Mouse (Mus musculus) intestine, embryonic 15.5 days (tissue): ENCODE measurements around the gene Chuk. TPM values are rescaled to one million over a fixed set of nuclear protein-coding genes. Genes with fewer than 3 reads are reported as not detected.
A peak's percentile ranks its signal among the peaks of the same experiment; 100 is the strongest.

ENCODE experiments used
- ATAC-seq: fragments of 200-750 bp; cut with Nextera tagmentation; 2 replicates; pipeline ENCODE4 v1.8.0; 2017; ENCODE audit warnings: moderate TSS enrichment, moderate library complexity
- H3K27ac ChIP-seq: fragments of 300-500 bp; sonication (generic); 2 replicates; pipeline ENCODE4 v1.5.1; 2015; ENCODE audit warnings: mild to moderate bottlenecking, inconsistent platforms
- H3K27me3 ChIP-seq: fragments of 300-500 bp; sonication (generic); replicated peaks from 2 replicates; pipeline ENCODE4 v1.6.1; 2015; ENCODE audit warnings: inconsistent platforms
- H3K36me3 ChIP-seq: fragments of 300-500 bp; sonication (generic); 2 replicates; pipeline ENCODE4 v1.6.1; 2015; ENCODE audit warnings: inconsistent platforms
- H3K4me1 ChIP-seq: fragments of 300-500 bp; sonication (generic); replicated peaks from 2 replicates; pipeline ENCODE4 v1.6.1; 2015; ENCODE audit warnings: inconsistent platforms
- H3K4me2 ChIP-seq: fragments of 300-500 bp; sonication (generic); replicated peaks from 2 replicates; pipeline ENCODE4 v1.6.1; 2015; ENCODE audit warnings: mild to moderate bottlenecking, inconsistent platforms
- H3K4me3 ChIP-seq: fragments of 300-500 bp; sonication (generic); replicated peaks from 2 replicates; pipeline ENCODE4 v1.5.1; 2015; ENCODE audit warnings: inconsistent platforms
- H3K9ac ChIP-seq: fragments of 300-500 bp; sonication (generic); 2 replicates; pipeline ENCODE4 v1.6.1; 2015; ENCODE audit warnings: inconsistent platforms
- H3K9me3 ChIP-seq: fragments of 300-500 bp; sonication (generic); 2 replicates; pipeline ENCODE4 v1.6.1; 2016; ENCODE audit warnings: inconsistent platforms
- WGBS: fragments of 180-500 bp; shearing (Covaris S2); methylation state at CpG from one replicate; pipeline ENCODE4 v1.1.7; 2015; 5-methylcytosine and 5-hydroxymethylcytosine counted together
- polyA plus RNA-seq: library from polyadenylated mRNA; unstranded; fragments of >200 nt; fragmentation: Nextera tagmentation; extraction: Ambion mirVana; gene quantifications from 2 replicates; pipeline ENCODE4 v1.2.1, GENCODE M21; 2015

Chuk gene
- polyA plus RNA-seq, 1 experiment from 2014 or later = 40.2 TPM

- Histone ChIP-seq H3K27ac (no peak overlapping the region), H3K27me3 (no peaks in the 10 kb centered on the region), H3K4me3 (no peak overlapping the region), H3K36me3 (peaks cover 5% of the 10 kb centered on the region), H3K9me3 (no peaks in the 10 kb centered on the region), H3K9ac (no peak overlapping the region), H3K4me2 (no peak overlapping the region), H3K4me1 (0 out of 2 replicates have a peak, but pooled peaks cover 4% of the 10 kb centered on the region)
- ATAC-seq = no peak
Measured at GRCm38 (mm10) chr19:44100840-44101239, 6.4 kb downstream of the Chuk start.

- Histone ChIP-seq H3K4me3 (no peak overlapping the region), H3K27me3 (no peaks in the 10 kb centered on the region), H3K4me2 (no peak overlapping the region), H3K4me1 (no peaks in the 10 kb centered on the region), H3K36me3 (no peaks in the 10 kb centered on the region; the same call in 1 of the 2 replicates), H3K27ac (no peak overlapping the region), H3K9ac (no peak overlapping the region), H3K9me3 (no peaks in the 10 kb centered on the region)
- WGBS = 83% methylated on average over 3 of the region's 3 CpGs
- no peak for ATAC-seq
Measured at GRCm38 (mm10) chr19:44086278-44086677, 21.0 kb downstream of the Chuk start.

GRCm38 (mm10) chr19:44080920-44081319 lies 26.4 kb downstream of the Chuk start:
- ATAC-seq = no peak
- Histone ChIP-seq H3K27ac (no peak overlapping the region), H3K4me1 (no peaks in the 10 kb centered on the region), H3K4me2 (no peak overlapping the region), H3K4me3 (no peak overlapping the region), H3K9ac (no peak overlapping the region), H3K9me3 (no peaks in the 10 kb centered on the region), H3K27me3 (no peaks in the 10 kb centered on the region), H3K36me3 (peaks cover 4% of the 10 kb centered on the region; the same call in 1 of the 2 replicates)
- 91% methylated on average over 2 of the region's 2 CpGs for WGBS

- ATAC-seq = no peak
- Histone ChIP-seq H3K36me3 (peaks cover 4% of the 10 kb centered on the region; the same call in 1 of the 2 replicates), H3K9ac (no peak overlapping the region), H3K27me3 (no peaks in the 10 kb centered on the region), H3K9me3 (no peaks in the 10 kb centered on the region), H3K4me1 (no peaks in the 10 kb centered on the region), H3K4me3 (no peak overlapping the region), H3K4me2 (no peak overlapping the region), H3K27ac (no peak overlapping the region)
- WGBS = 91% methylated on average over 2 of the region's 2 CpGs
Measured at GRCm38 (mm10) chr19:44080023-44080422, 27.3 kb downstream of the Chuk start.

- H3K27ac ChIP-seq = no peak overlapping the region
- H3K9me3 ChIP-seq = no peaks in the 10 kb centered on the region
- 86% methylated on average over 4 of the region's 4 CpGs for WGBS
- H3K4me1 ChIP-seq = no peaks in the 10 kb centered on the region
- H3K9ac ChIP-seq = no peak overlapping the region
- no peak overlapping the region for H3K4me3 ChIP-seq
- no peak for ATAC-seq
- H3K27me3 ChIP-seq = no peaks in the 10 kb centered on the region
- H3K4me2 ChIP-seq = no peak overlapping the region
- peaks cover 4% of the 10 kb centered on the region; the same call in 1 of the 2 replicates for H3K36me3 ChIP-seq
Measured at GRCm38 (mm10) chr19:44077024-44077423, 30.3 kb downstream of the Chuk start.

GRCm38 (mm10) chr19:44076457-44076856 lies 30.8 kb downstream of the Chuk start:
- WGBS = 78% methylated on average over 9 of the region's 9 CpGs
- Histone ChIP-seq H3K36me3 (peaks cover 4% of the 10 kb centered on the region; the same call in 1 of the 2 replicates), H3K27me3 (no peaks in the 10 kb centered on the region), H3K4me3 (no peak overlapping the region), H3K9me3 (no peaks in the 10 kb centered on the region), H3K27ac (no peak overlapping the region), H3K4me2 (no peak overlapping the region), H3K4me1 (no peaks in the 10 kb centered on the region), H3K9ac (no peak overlapping the region)
- ATAC-seq = no peak

- WGBS = 82% methylated on average over 11 of the region's 11 CpGs
- Histone ChIP-seq H3K27me3 (no peaks in the 10 kb centered on the region), H3K9ac (no peak overlapping the region), H3K4me1 (no peaks in the 10 kb centered on the region), H3K27ac (no peak overlapping the region), H3K4me2 (no peak overlapping the region), H3K36me3 (peaks cover 4% of the 10 kb centered on the region; the same call in 1 of the 2 replicates), H3K9me3 (no peaks in the 10 kb centered on the region), H3K4me3 (no peak overlapping the region)
- ATAC-seq = no peak
Measured at GRCm38 (mm10) chr19:44074986-44075385, 32.3 kb downstream of the Chuk start.

- Histone ChIP-seq H3K9ac (no peak overlapping the region), H3K4me1 (peaks cover 4% of the 10 kb centered on the region; the same call in 1 of the 2 replicates), H3K9me3 (no peaks in the 10 kb centered on the region), H3K27ac (no peak overlapping the region), H3K27me3 (no peaks in the 10 kb centered on the region), H3K36me3 (no peaks in the 10 kb centered on the region), H3K4me3 (no peak overlapping the region), H3K4me2 (no peak overlapping the region)
- ATAC-seq = no peak
- WGBS = 54% methylated on average over 5 of the region's 5 CpGs
Measured at GRCm38 (mm10) chr19:44071166-44071565, 36.1 kb downstream of the Chuk start.

- Histone ChIP-seq H3K4me2 (peak overlapping the region; percentile 90), H3K9ac (peak overlapping the region; percentile 78), H3K4me1 (peaks cover 4% of the 10 kb centered on the region; the same call in 1 of the 2 replicates), H3K9me3 (no peaks in the 10 kb centered on the region), H3K36me3 (no peaks in the 10 kb centered on the region), H3K4me3 (peak overlapping the region; percentile 77), H3K27ac (peak overlapping the region; percentile 61; the same call in 1 of the 2 replicates), H3K27me3 (no peaks in the 10 kb centered on the region)
- 7% methylated on average over 4 of the region's 4 CpGs for WGBS
- no peak for ATAC-seq
Measured at GRCm38 (mm10) chr19:44069914-44070232, 37.4 kb downstream of the Chuk start.

- no peaks in the 10 kb centered on the region for H3K27me3 ChIP-seq
- peak within 1 kb of the TSS; percentile 78 for H3K9ac ChIP-seq
- no peaks in the 10 kb centered on the region for H3K9me3 ChIP-seq
- peak within 1 kb of the TSS; percentile 61 for H3K27ac ChIP-seq
- peaks cover 4% of the 10 kb centered on the region; the same call in 1 of the 2 replicates for H3K4me1 ChIP-seq
- WGBS = under 1% methylated on average over 75 of the region's 75 CpGs
- no peaks in the 10 kb centered on the region for H3K36me3 ChIP-seq
- peak within 1 kb of the TSS; percentile 90 for H3K4me2 ChIP-seq
- ATAC-seq = peak; percentile 94
- H3K4me3 ChIP-seq = peak within 1 kb of the TSS; percentile 77
Measured at GRCm38 (mm10) chr19:44069121-44069913, 38.0 kb downstream of the Chuk start, which contains the start of gene Erlin1. TSS of gene Erlin1 (minus strand) at chr19:44069785.

- 76% methylated on average over 4 of the region's 4 CpGs for WGBS
- Histone ChIP-seq H3K4me2 (peak overlapping the region; percentile 90), H3K4me1 (peaks cover 4% of the 10 kb centered on the region; the same call in 1 of the 2 replicates), H3K27ac (no peak overlapping the region), H3K9me3 (no peaks in the 10 kb centered on the region), H3K36me3 (no peaks in the 10 kb centered on the region), H3K27me3 (no peaks in the 10 kb centered on the region), H3K9ac (no peak overlapping the region), H3K4me3 (peak overlapping the region; percentile 77)
- ATAC-seq = no peak
Measured at GRCm38 (mm10) chr19:44068232-44068631, 39.0 kb downstream of the Chuk start.

GRCm38 (mm10) chr19:44067323-44068049 lies 39.8 kb downstream of the Chuk start:
- Histone ChIP-seq H3K4me1 (peaks cover 4% of the 10 kb centered on the region; the same call in 1 of the 2 replicates), H3K27me3 (no peaks in the 10 kb centered on the region), H3K9me3 (no peaks in the 10 kb centered on the region), H3K4me2 (no peak overlapping the region; the same call in none of the 2 replicates), H3K9ac (no peak overlapping the region), H3K36me3 (no peaks in the 10 kb centered on the region), H3K4me3 (no peak overlapping the region), H3K27ac (no peak overlapping the region)
- ATAC-seq = peak; percentile 63
- WGBS = 71% methylated on average over 9 of the region's 9 CpGs
